Mouse (Mus musculus) myocyte (in vitro differentiated cells): ENCODE results near the gene Gpc1. TPM values are rescaled to one million over a fixed set of nuclear protein-coding genes. Genes with fewer than 3 reads are reported as not detected.

Experiments used
- H3K27me3 ChIP-seq: one replicate; pipeline ENCODE4 v1.6.1; 2011; ENCODE audit not compliant: control insufficient read depth, insufficient read depth, insufficient read length
- H3K36me3 ChIP-seq: one replicate; pipeline ENCODE4 v1.6.1; 2011; ENCODE audit not compliant: control insufficient read depth, insufficient read depth
- H3K4me2 ChIP-seq: one replicate; pipeline ENCODE4 v1.6.1; 2011; ENCODE audit warnings: low read depth, control low read depth
- H3K4me3 ChIP-seq: one replicate; pipeline ENCODE4 v1.5.1; 2011; ENCODE audit warnings: mild to moderate bottlenecking, control low read depth, moderate library complexity
- H3K79me2 ChIP-seq: one replicate; pipeline ENCODE4 v1.6.1; 2011; ENCODE audit not compliant: control insufficient read depth, insufficient read depth
- H3ac ChIP-seq: one replicate; pipeline ENCODE4 v1.6.1; 2011; ENCODE audit not compliant: control insufficient read depth, insufficient read length
- CEBPB ChIP-seq: IDR thresholded peaks from 2 replicates; pipeline ENCODE4 v1.6.1; 2011; ENCODE audit warnings: mild to moderate bottlenecking, moderate library complexity; ENCODE audit not compliant: poor library complexity, insufficient read depth, severe bottlenecking
- E2F4 ChIP-seq: IDR thresholded peaks from one replicate; pipeline ENCODE4 v1.6.1; 2011; ENCODE audit warnings: mild to moderate bottlenecking, control low read depth, moderate library complexity; ENCODE audit not compliant: insufficient read depth
- MAX ChIP-seq: IDR thresholded peaks from one replicate; pipeline ENCODE4 v1.6.1; 2011; ENCODE audit warnings: low read depth, mild to moderate bottlenecking, control low read depth
- MYOD1 ChIP-seq, 3 experiments: IDR thresholded peaks; one replicate each; pipeline ENCODE4 v1.6.1; 2011; ENCODE audit warnings: control low read depth in 2 of 3, low read depth in 2 of 3, mild to moderate bottlenecking in 2 of 3, moderate library complexity in 1 of 3; ENCODE audit not compliant: insufficient read length in 2 of 3, control insufficient read depth in 1 of 3
- MYOG ChIP-seq, 3 experiments: IDR thresholded peaks; one replicate each; pipeline ENCODE4 v1.6.1; 2011; ENCODE audit warnings: control low read depth in 2 of 3, low read depth in 2 of 3, mild to moderate bottlenecking in 2 of 3; ENCODE audit not compliant: insufficient read length in 2 of 3, control insufficient read depth in 1 of 3, insufficient read depth in 1 of 3
- POLR2A ChIP-seq: IDR thresholded peaks from one replicate; pipeline ENCODE4 v1.6.1; 2011; ENCODE audit warnings: low read depth, mild to moderate bottlenecking, control low read depth, moderate library complexity; ENCODE audit not compliant: insufficient read length
- POLR2AphosphoS2 ChIP-seq: IDR thresholded peaks from one replicate; pipeline ENCODE4 v1.6.1; 2011; ENCODE audit warnings: low read depth, control low read depth; ENCODE audit not compliant: insufficient read length
- REST ChIP-seq: IDR thresholded peaks from one replicate; pipeline ENCODE4 v1.6.1; 2011; ENCODE audit warnings: mild to moderate bottlenecking, control low read depth, moderate library complexity; ENCODE audit not compliant: insufficient read depth, insufficient read length
- SRF ChIP-seq: IDR thresholded peaks from one replicate; pipeline ENCODE4 v1.6.1; 2011; ENCODE audit warnings: low read depth; ENCODE audit not compliant: control insufficient read depth, insufficient read length
- TCF12 ChIP-seq: IDR thresholded peaks from one replicate; pipeline ENCODE4 v1.6.1; 2011; ENCODE audit warnings: mild to moderate bottlenecking, control low read depth; ENCODE audit not compliant: poor library complexity, insufficient read depth, severe bottlenecking
- TCF3 ChIP-seq: IDR thresholded peaks from one replicate; pipeline ENCODE4 v1.6.1; 2011; ENCODE audit warnings: low read depth, control low read depth; ENCODE audit not compliant: insufficient read length
- USF1 ChIP-seq: IDR thresholded peaks from one replicate; pipeline ENCODE4 v1.6.1; 2011; ENCODE audit warnings: low read depth, mild to moderate bottlenecking, control low read depth, moderate library complexity
- polyA plus RNA-seq: library from polyadenylated mRNA; unstranded; fragments of >200 nt; fragmentation: generic; extraction: Trizol; gene quantifications from one replicate; pipeline ENCODE4 v1.2.1, GENCODE M21; 2012; ENCODE audit warnings: missing spikeins

The Gpc1 gene
- polyA plus RNA-seq, 1 experiment: 930 TPM

DNA sequence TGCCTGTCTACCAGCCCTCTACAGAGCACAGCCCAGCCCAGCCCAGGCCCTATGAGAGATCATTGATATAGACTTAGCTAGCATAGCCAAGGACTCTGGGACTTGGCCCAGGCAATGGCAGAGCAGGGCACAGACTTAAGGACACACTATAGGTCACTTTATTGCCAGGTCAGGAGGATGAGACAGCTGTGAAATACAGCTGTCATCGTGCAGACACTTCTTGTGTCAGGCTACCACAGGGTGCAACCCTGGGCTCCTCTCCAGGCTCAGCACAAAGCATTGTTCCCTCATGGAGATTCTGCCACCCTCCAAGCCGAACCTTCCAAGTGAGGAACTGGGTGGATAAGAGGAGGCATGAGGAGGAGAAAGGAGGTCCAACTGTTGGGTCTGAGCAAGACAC, 38.5 kb downstream of the Gpc1 start:
- no peaks in the 10 kb centered on the region for H3K79me2 ChIP-seq
- no peaks in the 10 kb centered on the region for H3K27me3 ChIP-seq
- no peak overlapping the region for H3K4me2 ChIP-seq
- H3K36me3 ChIP-seq: no peaks in the 10 kb centered on the region
- peak in 1 of 3 experiments; percentile 75 for TF ChIP-seq MYOD1 (IDR thresholded peaks at IDR 0.05; ENCODE audit: control insufficient read depth in 1 of 3, insufficient read length in 2 of 3, low read depth in 2 of 3)
- TF ChIP-seq MYOG (IDR thresholded peaks at IDR 0.05; ENCODE audit: control insufficient read depth in 1 of 3, insufficient read depth in 1 of 3, insufficient read length in 2 of 3, low read depth in 2 of 3): peak in 2 of 3 experiments; percentile 45 to 57
- no peak for TF ChIP-seq SRF
- no peak for TF ChIP-seq POLR2AphosphoS2
- TF ChIP-seq TCF3: no peak
- H3K4me3 ChIP-seq: no peak overlapping the region
- no peak overlapping the region for H3ac ChIP-seq

DNA sequence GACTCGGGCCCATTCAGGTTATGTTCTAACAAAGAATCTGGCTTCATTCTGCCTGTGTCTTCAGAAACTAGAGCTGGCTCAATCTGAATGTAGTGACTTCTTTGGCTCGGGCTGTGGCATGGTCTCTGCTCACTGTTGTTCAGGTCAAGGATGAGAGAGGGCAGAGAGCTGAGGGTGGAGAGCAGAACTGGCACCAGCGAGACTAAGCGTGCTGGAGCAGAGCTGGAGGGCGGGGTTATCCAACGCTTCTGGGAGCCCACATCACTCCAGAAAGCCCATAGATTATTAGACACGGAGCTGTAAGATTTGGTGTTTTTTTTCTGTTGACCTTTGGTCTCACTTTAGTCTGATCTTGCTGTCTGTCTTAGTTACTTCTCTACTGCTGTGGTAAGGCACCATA, 41.2 kb downstream of the Gpc1 start:
- H3K27me3 ChIP-seq: no peaks in the 10 kb centered on the region
- no peak overlapping the region for H3K4me2 ChIP-seq
- H3K36me3 ChIP-seq: no peaks in the 10 kb centered on the region
- no peak for TF ChIP-seq TCF12
- TF ChIP-seq SRF: no peak
- TF ChIP-seq MYOG (IDR thresholded peaks at IDR 0.05; ENCODE audit: control insufficient read depth in 1 of 3, insufficient read depth in 1 of 3, insufficient read length in 2 of 3, low read depth in 2 of 3): no peak
- no peak for TF ChIP-seq MAX
- TF ChIP-seq POLR2AphosphoS2: no peak
- TF ChIP-seq TCF3: no peak
- TF ChIP-seq REST: no peak
- no peak for TF ChIP-seq MYOD1 (IDR thresholded peaks at IDR 0.05; ENCODE audit: control insufficient read depth in 1 of 3, insufficient read length in 2 of 3, low read depth in 2 of 3)
- TF ChIP-seq USF1: no peak
- no peak for TF ChIP-seq POLR2A
- H3K79me2 ChIP-seq: no peaks in the 10 kb centered on the region
- no peak overlapping the region for H3ac ChIP-seq
- no peak overlapping the region for H3K4me3 ChIP-seq

DNA sequence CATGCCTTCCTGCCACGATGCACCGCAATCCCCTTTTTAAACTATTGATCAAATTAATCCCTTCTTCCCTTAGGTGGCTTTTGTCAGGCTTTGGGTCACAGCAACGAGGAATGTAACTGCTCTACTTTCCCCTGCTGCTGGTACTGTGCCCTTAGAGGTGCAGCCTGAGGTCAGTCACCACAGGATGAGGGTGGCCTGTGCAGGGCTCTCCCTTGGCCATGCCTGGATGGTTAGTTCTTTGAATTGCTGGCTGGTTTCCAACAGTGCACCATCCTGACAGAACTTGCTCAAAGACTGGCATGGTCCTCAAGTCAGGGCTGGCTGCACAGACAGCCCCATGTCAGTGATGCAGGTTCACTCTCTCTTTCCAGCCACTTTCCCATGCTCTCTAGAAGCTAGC, 42.6 kb downstream of the Gpc1 start:
- TF ChIP-seq MYOD1 (IDR thresholded peaks at IDR 0.05; ENCODE audit: control insufficient read depth in 1 of 3, insufficient read length in 2 of 3, low read depth in 2 of 3) (no peak), REST (no peak), USF1 (no peak), TCF12 (no peak), SRF (no peak), MAX (no peak), TCF3 (no peak), MYOG (IDR thresholded peaks at IDR 0.05; ENCODE audit: control insufficient read depth in 1 of 3, insufficient read depth in 1 of 3, insufficient read length in 2 of 3, low read depth in 2 of 3) (no peak)
- no peaks in the 10 kb centered on the region for H3K36me3 ChIP-seq
- no peaks in the 10 kb centered on the region for H3K79me2 ChIP-seq
- H3K4me2 ChIP-seq: no peak overlapping the region
- no peak overlapping the region for H3K4me3 ChIP-seq
- H3K27me3 ChIP-seq: no peaks in the 10 kb centered on the region
- H3ac ChIP-seq: no peak overlapping the region

DNA sequence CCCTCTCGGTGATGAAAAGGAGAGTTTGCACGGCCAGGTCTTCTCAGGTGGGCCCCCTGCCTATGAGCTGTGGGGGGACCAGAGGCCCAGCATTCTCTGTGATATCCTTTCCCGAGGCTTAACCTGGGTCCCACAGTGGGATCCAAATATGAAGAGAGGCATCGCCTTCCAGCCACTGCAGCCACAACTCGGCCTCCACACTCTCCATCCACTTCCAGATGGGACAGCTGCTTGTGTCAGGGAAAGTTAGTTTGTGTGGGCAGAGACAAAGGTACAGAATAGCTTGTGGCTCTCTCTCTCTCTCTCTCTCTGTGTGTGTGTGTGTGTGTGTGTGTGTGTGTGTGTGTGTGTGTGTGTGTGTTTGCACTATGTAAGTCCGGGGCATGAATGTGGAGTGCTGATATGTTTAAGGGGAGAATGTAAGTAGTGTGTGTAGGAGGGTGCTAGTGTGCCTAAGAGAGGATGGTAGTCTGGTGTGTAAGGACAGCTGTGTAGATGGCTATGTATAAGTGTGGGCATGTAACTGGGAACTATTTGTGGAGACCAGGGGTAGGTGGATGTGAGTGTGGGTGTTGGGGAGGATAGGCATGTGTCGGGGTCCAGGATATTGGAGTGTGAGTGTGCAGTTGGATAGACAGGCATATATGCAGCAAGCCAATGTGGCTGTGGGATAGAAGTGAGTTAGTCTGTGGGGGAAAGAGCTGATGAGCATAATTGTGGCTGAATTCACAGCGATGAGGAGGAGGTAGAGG, 44.1 kb downstream of the Gpc1 start:
- no peaks in the 10 kb centered on the region for H3K36me3 ChIP-seq
- no peak overlapping the region for H3K4me3 ChIP-seq
- TF ChIP-seq MYOD1 (IDR thresholded peaks at IDR 0.05; ENCODE audit: control insufficient read depth in 1 of 3, insufficient read length in 2 of 3, low read depth in 2 of 3): peak in 2 of 3 experiments; percentile 48 to 73
- TF ChIP-seq E2F4: no peak
- TF ChIP-seq TCF12: no peak
- TF ChIP-seq MAX: no peak
- TF ChIP-seq TCF3: no peak
- no peak for TF ChIP-seq REST
- peak in 1 of 3 experiments; percentile 55 for TF ChIP-seq MYOG (IDR thresholded peaks at IDR 0.05; ENCODE audit: control insufficient read depth in 1 of 3, insufficient read depth in 1 of 3, insufficient read length in 2 of 3, low read depth in 2 of 3)
- no peak overlapping the region for H3ac ChIP-seq
- H3K4me2 ChIP-seq: peak overlapping the region; percentile 18
- no peaks in the 10 kb centered on the region for H3K79me2 ChIP-seq
- no peaks in the 10 kb centered on the region for H3K27me3 ChIP-seq

- no peak overlapping the region for H3ac ChIP-seq
- H3K79me2 ChIP-seq: no peaks in the 10 kb centered on the region
- no peak overlapping the region for H3K4me3 ChIP-seq
- peaks cover under 1% of the 10 kb centered on the region for H3K27me3 ChIP-seq
- H3K36me3 ChIP-seq: no peaks in the 10 kb centered on the region
- H3K4me2 ChIP-seq: peak overlapping the region; percentile 39
- TF ChIP-seq TCF3 (no peak), CEBPB (no peak), TCF12 (peak; percentile 68), MYOG (IDR thresholded peaks at IDR 0.05; ENCODE audit: control insufficient read depth in 1 of 3, insufficient read depth in 1 of 3, insufficient read length in 2 of 3, low read depth in 2 of 3) (peak in 2 of 3 experiments; percentile 38 to 85), E2F4 (no peak), MYOD1 (IDR thresholded peaks at IDR 0.05; ENCODE audit: control insufficient read depth in 1 of 3, insufficient read length in 2 of 3, low read depth in 2 of 3) (peak; percentile 19 to 93 (median 52))
These were observed 46.1 kb downstream of the Gpc1 start for GRCm38 (mm10) chr1:92877431-92877978.
